Mouse (Mus musculus) heart, adult 2 months (tissue): ENCODE measurements at regions not wholly inside any gene's neighbourhood (a gene's known extent, or its start where the extent isn't known, plus 50 kb on each side); places are given as distances from the start of the nearest gene placed in this dataset.

Experiments used
- DNase-seq, 2 experiments: peaks; one replicate each; pipeline ENCODE4 v3.0.0; 2021
- H3K27ac ChIP-seq: fragments of 200-600 bp; 2 replicates; pipeline ENCODE4 v1.8.1; 2022
- H3K27me3 ChIP-seq: fragments of 200-500 bp; 2 replicates; pipeline ENCODE4 v1.6.1; 2012; ENCODE audit warnings: mild to moderate bottlenecking, low read length, inconsistent platforms, mixed read lengths; ENCODE audit not compliant: control insufficient read depth, insufficient read depth
- H3K36me3 ChIP-seq: fragments of 200-500 bp; 2 replicates; pipeline ENCODE4 v1.6.1; 2012; ENCODE audit warnings: low read length, inconsistent platforms; ENCODE audit not compliant: control insufficient read depth, insufficient read depth
- H3K4me1 ChIP-seq: fragments of 200-500 bp; 2 replicates; pipeline ENCODE4 v1.6.1; 2011; ENCODE audit warnings: low read length; ENCODE audit not compliant: control insufficient read depth, insufficient read depth
- H3K4me3 ChIP-seq: fragments of 200-600 bp; 2 replicates; pipeline ENCODE4 v1.8.1; 2022
- H3K79me2 ChIP-seq: fragments of 200-500 bp; replicated peaks from 2 replicates; pipeline ENCODE4 v1.6.1; 2012; ENCODE audit warnings: mild to moderate bottlenecking, inconsistent platforms, low read length, moderate library complexity, mixed read lengths; ENCODE audit not compliant: control insufficient read depth, insufficient read depth
- H3K9ac ChIP-seq: fragments of 200-500 bp; 2 replicates; pipeline ENCODE4 v1.6.1; 2012; ENCODE audit warnings: low read depth, mild to moderate bottlenecking, control low read depth, inconsistent platforms, low read length, mixed read lengths
- CTCF ChIP-seq: fragments of 200-600 bp; IDR thresholded peaks from 2 replicates; pipeline ENCODE4 v1.8.1; 2022; ENCODE audit warnings: antibody characterized with exemption, mild to moderate bottlenecking, moderate library complexity
- EP300 ChIP-seq: fragments of 200-500 bp; IDR thresholded peaks from 2 replicates; pipeline ENCODE4 v1.6.1; 2011; ENCODE audit warnings: low read depth, low read length, control low read depth; ENCODE audit not compliant: insufficient read depth
- POLR2A ChIP-seq: fragments of 200-500 bp; IDR thresholded peaks from 2 replicates; pipeline ENCODE4 v1.6.1; 2011; ENCODE audit warnings: mild to moderate bottlenecking, low read depth, low read length, control low read depth; ENCODE audit not compliant: insufficient read depth
- WGBS: fragments of 180-500 bp; shearing (Covaris S2); methylation state at CpG from one replicate; pipeline ENCODE4 v1.1.7; 2018; 5-methylcytosine and 5-hydroxymethylcytosine counted together
- intact Hi-C: fragments of 180-260 bp; cut with DNase I; formaldehyde crosslinking; loops from one replicate; pipeline ENCODE4 v1.15.1; 2025

- H3K36me3 ChIP-seq, result no peaks in the 10 kb centered on the region
- TF ChIP-seq EP300 (no peak), CTCF (no peak)
- H3K9ac ChIP-seq, result no peak overlapping the region
- no peak overlapping the region for H3K4me3 ChIP-seq
- WGBS, result 72% methylated on average over 21 of the region's 21 CpGs
- no peaks in the 10 kb centered on the region for H3K79me2 ChIP-seq
- no peaks in the 10 kb centered on the region for H3K27me3 ChIP-seq
- H3K27ac ChIP-seq, result no peak overlapping the region
- peaks cover 3% of the 10 kb centered on the region for H3K4me1 ChIP-seq
- intact Hi-C loops, result no loop called here
- DNase-seq, result peak; percentile 47 to 49
These were observed 112.7 kb upstream of the Lemd2 start for GRCm38 (mm10) chr17:27316711-27317575.

GRCm38 (mm10) chr17:27315947-27316628 is 111.8 kb upstream of the Lemd2 start:
- H3K27me3 ChIP-seq, result no peaks in the 10 kb centered on the region
- no peaks in the 10 kb centered on the region for H3K79me2 ChIP-seq
- no peaks in the 10 kb centered on the region for H3K36me3 ChIP-seq
- H3K4me1 ChIP-seq, result peaks cover 3% of the 10 kb centered on the region
- TF ChIP-seq CTCF, result no peak
- TF ChIP-seq EP300, result no peak
- no peak for TF ChIP-seq POLR2A
- 86% methylated on average over 11 of the region's 11 CpGs for WGBS
- H3K27ac ChIP-seq, result no peak overlapping the region
- intact Hi-C loops, result no loop called here
- H3K9ac ChIP-seq, result no peak overlapping the region
- H3K4me3 ChIP-seq, result no peak overlapping the region
- no peak for DNase-seq

GRCm38 (mm10) chr17:27315428-27315827 is 111.2 kb upstream of the Lemd2 start:
- 68% methylated on average over 3 of the region's 3 CpGs for WGBS
- TF ChIP-seq EP300, result no peak
- no peak for TF ChIP-seq CTCF
- no peak for TF ChIP-seq POLR2A
- H3K36me3 ChIP-seq, result no peaks in the 10 kb centered on the region
- no peaks in the 10 kb centered on the region for H3K79me2 ChIP-seq
- no peaks in the 10 kb centered on the region for H3K27me3 ChIP-seq
- DNase-seq, result no peak
- no peak overlapping the region for H3K9ac ChIP-seq
- H3K4me1 ChIP-seq, result peaks cover 3% of the 10 kb centered on the region
- H3K27ac ChIP-seq, result no peak overlapping the region
- intact Hi-C loops, result no loop called here
- H3K4me3 ChIP-seq, result no peak overlapping the region

GRCm38 (mm10) chr17:27314821-27315392 is 110.6 kb upstream of the Lemd2 start:
- Histone ChIP-seq H3K9ac (no peak overlapping the region), H3K79me2 (no peaks in the 10 kb centered on the region), H3K36me3 (no peaks in the 10 kb centered on the region), H3K4me1 (peaks cover 3% of the 10 kb centered on the region), H3K27ac (no peak overlapping the region), H3K27me3 (no peaks in the 10 kb centered on the region), H3K4me3 (no peak overlapping the region)
- TF ChIP-seq EP300, result no peak
- no peak for TF ChIP-seq POLR2A
- no peak for TF ChIP-seq CTCF
- no peak for DNase-seq
- intact Hi-C loops, result no loop called here
- WGBS, result 64% methylated on average over 7 of the region's 7 CpGs

- H3K4me3 ChIP-seq, result no peak overlapping the region
- whole genome bisulfite sequencing, result 57% methylated on average over 4 of the region's 4 CpGs
These were observed 104.7 kb upstream of the Lemd2 start for GRCm38 (mm10) chr17:27308933-27309332.

More at GRCm38 (mm10) chr17:27308933-27309332, 104.7 kb upstream of the Lemd2 start:
- intact Hi-C loops, result no loop called here
- Histone ChIP-seq H3K9ac (no peak overlapping the region), H3K36me3 (no peaks in the 10 kb centered on the region), H3K79me2 (no peaks in the 10 kb centered on the region), H3K4me1 (no peaks in the 10 kb centered on the region), H3K27ac (no peak overlapping the region), H3K27me3 (no peaks in the 10 kb centered on the region)
- TF ChIP-seq POLR2A, result no peak
- no peak for TF ChIP-seq EP300
- 0 out of 2 replicates have a peak, but pooled peaks have one; percentile 3 for TF ChIP-seq CTCF
- DNase-seq, result no peak
